Mouse (Mus musculus): ENCODE measurements at regions not wholly inside any gene's neighbourhood (a gene's known extent, or its start where the extent isn't known, plus 50 kb on each side); places are given as distances from the start of the nearest gene placed in this dataset.
"Not testable (repeated sequence)": the region's sequence is repeated elsewhere in the genome, so short reads cannot be mapped to it uniquely, and the experiment has no call there.

GRCm38 (mm10) chr8:71822749-71823148 lies 59.1 kb upstream of the Zfp709 start:
- not testable (repeated sequence) for TF ChIP-seq CTCF (IDR thresholded peaks at IDR 0.05; ENCODE audit: extremely low read depth, insufficient read length, insufficient replicate concordance, low read depth, low read length); POLR2A (IDR thresholded peaks at IDR 0.05; ENCODE audit: low read depth, low read length)
